Mouse (Mus musculus) bone marrow macrophage, adult 2 months (primary cell): ENCODE measurements around the gene Sh3gl1.

Experiments used
- CTCF ChIP-seq: IDR thresholded peaks from 2 replicates; pipeline ENCODE4 v1.5.1; 2012; ENCODE audit warnings: low read depth, mild to moderate bottlenecking, low read length, moderate library complexity
- POLR2A ChIP-seq: IDR thresholded peaks from 2 replicates; pipeline ENCODE4 v1.6.1; 2012; ENCODE audit warnings: mild to moderate bottlenecking, low read depth, low read length, borderline replicate concordance

GRCm38 (mm10) chr17:56030919-56031318 is 5.5 kb downstream of the Sh3gl1 start:
- TF ChIP-seq CTCF (no peak), POLR2A (no peak)
